Mouse (Mus musculus) forebrain, embryonic 11.5 days (tissue): ENCODE data around the gene P4ha2. TPM values are rescaled to one million over a fixed set of nuclear protein-coding genes. Genes with fewer than 3 reads are reported as not detected.

Experiments used
- ATAC-seq: fragments of 200-750 bp; cut with Nextera tagmentation; replicated peaks from 2 replicates; pipeline ENCODE4 v1.8.0; 2017; ENCODE audit warnings: moderate TSS enrichment; ENCODE audit not compliant: low FRiP score
- DNase-seq: peaks from one replicate; pipeline ENCODE4 v3.0.0-alpha.2; 2017; ENCODE audit warnings: low spot score
- H3K27ac ChIP-seq: fragments of 300-500 bp; sonication (generic); 2 replicates; pipeline ENCODE4 v1.5.1; 2014; ENCODE audit warnings: low read depth, low read length
- H3K27me3 ChIP-seq: fragments of 300-500 bp; sonication (generic); 2 replicates; pipeline ENCODE4 v1.6.1; 2014; ENCODE audit warnings: mild to moderate bottlenecking, low read length, mixed read lengths; ENCODE audit not compliant: control insufficient read depth, insufficient read depth
- H3K36me3 ChIP-seq: fragments of 300-500 bp; sonication (generic); 2 replicates; pipeline ENCODE4 v1.6.1; 2014; ENCODE audit warnings: mild to moderate bottlenecking, low read length, moderate library complexity, mixed read lengths; ENCODE audit not compliant: control insufficient read depth, insufficient read depth
- H3K4me1 ChIP-seq: fragments of 300-500 bp; sonication (generic); replicated peaks from 2 replicates; pipeline ENCODE4 v1.6.1; 2014; ENCODE audit warnings: low read length, mixed read lengths; ENCODE audit not compliant: control insufficient read depth, insufficient read depth
- H3K4me2 ChIP-seq: fragments of 300-500 bp; sonication (generic); 2 replicates; pipeline ENCODE4 v1.6.1; 2014; ENCODE audit warnings: low read depth, mild to moderate bottlenecking, low read length, moderate library complexity, mixed read lengths; ENCODE audit not compliant: severe bottlenecking
- H3K4me3 ChIP-seq: fragments of 300-500 bp; sonication (generic); 2 replicates; pipeline ENCODE4 v1.5.1; 2014; ENCODE audit warnings: low read depth, low read length
- H3K9ac ChIP-seq: fragments of 300-500 bp; sonication (generic); 2 replicates; pipeline ENCODE4 v1.6.1; 2014; ENCODE audit warnings: low read length
- H3K9me3 ChIP-seq: fragments of 300-500 bp; sonication (generic); 2 replicates; pipeline ENCODE4 v1.6.1; 2016; ENCODE audit warnings: low read length, mixed read lengths; ENCODE audit not compliant: control insufficient read depth
- WGBS: fragments of 180-500 bp; shearing (Covaris S2); extraction: QIAGEN DNeasy Blood & Tissue Kit; methylation state at CpG from one replicate; pipeline ENCODE4 v1.1.7; 2014; 5-methylcytosine and 5-hydroxymethylcytosine counted together
- polyA plus RNA-seq: library from polyadenylated mRNA; unstranded; fragments of >200 nt; fragmentation: Nextera tagmentation; extraction: Ambion mirVana; gene quantifications from 2 replicates; pipeline ENCODE4 v1.2.1, GENCODE M21; 2014

P4ha2 gene
- polyA plus RNA-seq, 1 experiment from 2014 or later: 16.4 TPM

GRCm38 (mm10) chr11:54169432-54170295, 69.8 kb downstream of the P4ha2 start:
- peak; percentile 16 for DNase-seq
- no peak overlapping the region for H3K9ac ChIP-seq

DNA sequence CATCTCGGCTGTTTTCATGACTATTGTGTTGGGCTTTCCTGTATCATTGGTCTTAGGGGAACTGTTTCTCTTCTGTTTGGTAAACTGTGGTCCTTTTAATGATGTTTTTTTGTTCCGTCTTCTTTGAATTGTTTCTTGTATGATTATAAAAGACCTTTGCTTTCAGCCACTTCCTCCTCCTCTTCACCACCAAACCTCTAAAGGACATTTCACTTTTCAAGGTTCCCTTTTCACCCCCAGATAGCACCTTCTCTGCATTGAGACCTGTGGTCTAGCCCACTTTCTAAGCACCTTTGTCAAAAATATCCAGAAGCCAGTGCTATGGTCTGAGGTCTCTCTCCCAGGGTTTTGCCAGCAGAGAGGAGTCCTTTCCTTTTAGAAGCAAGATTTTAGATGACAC, 71.3 kb downstream of the P4ha2 start:
- WGBS: 86% methylated on average over 2 of the region's 2 CpGs
- Histone ChIP-seq H3K36me3 (no peaks in the 10 kb centered on the region), H3K27ac (no peak overlapping the region), H3K4me3 (no peak overlapping the region), H3K9ac (no peak overlapping the region), H3K4me1 (no peaks in the 10 kb centered on the region), H3K4me2 (no peak overlapping the region), H3K27me3 (no peaks in the 10 kb centered on the region), H3K9me3 (no peaks in the 10 kb centered on the region)
- no peak for DNase-seq
- ATAC-seq: no peak

More at GRCm38 (mm10) chr11:54169432-54170295, 69.8 kb downstream of the P4ha2 start:
- H3K4me3 ChIP-seq: no peak overlapping the region
- H3K4me1 ChIP-seq: no peaks in the 10 kb centered on the region
- WGBS: 75% methylated on average over 3 of the region's 3 CpGs
- no peak overlapping the region for H3K4me2 ChIP-seq
- ATAC-seq: no peak
- no peak overlapping the region for H3K27ac ChIP-seq
- H3K36me3 ChIP-seq: no peaks in the 10 kb centered on the region
- H3K27me3 ChIP-seq: no peaks in the 10 kb centered on the region
- H3K9me3 ChIP-seq: no peaks in the 10 kb centered on the region

DNA sequence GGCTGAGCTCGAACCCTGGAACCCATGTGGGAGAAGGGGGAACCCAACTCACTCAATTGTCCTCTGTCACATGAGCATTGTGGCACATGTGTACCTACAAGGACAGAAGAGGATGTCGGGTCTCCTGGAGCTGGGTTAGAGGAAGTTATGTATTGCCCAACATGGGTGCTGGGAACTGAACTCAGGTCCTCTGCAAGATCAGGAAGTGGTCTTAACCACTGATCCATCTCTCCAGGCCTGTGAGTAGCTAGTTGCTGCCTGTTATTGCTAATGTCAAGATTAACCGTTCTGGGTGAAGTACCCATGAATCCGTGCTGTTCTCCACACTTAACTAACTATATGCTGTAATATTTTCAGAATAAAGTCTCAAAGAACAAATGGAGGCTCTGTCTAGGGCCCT, 74.3 kb downstream of the P4ha2 start:
- Histone ChIP-seq H3K4me3 (no peak overlapping the region), H3K36me3 (no peaks in the 10 kb centered on the region), H3K4me1 (no peaks in the 10 kb centered on the region), H3K4me2 (no peak overlapping the region), H3K9me3 (no peaks in the 10 kb centered on the region), H3K27ac (no peak overlapping the region), H3K27me3 (no peaks in the 10 kb centered on the region), H3K9ac (no peak overlapping the region)
- ATAC-seq: no peak
- DNase-seq: no peak
- 92% methylated on average over 4 of the region's 4 CpGs for WGBS

GRCm38 (mm10) chr11:54174877-54175276, 75.0 kb downstream of the P4ha2 start:
- DNase-seq (no peak), ATAC-seq (no peak)
- Histone ChIP-seq H3K36me3 (no peaks in the 10 kb centered on the region), H3K4me1 (no peaks in the 10 kb centered on the region), H3K27me3 (no peaks in the 10 kb centered on the region), H3K4me2 (no peak overlapping the region), H3K9ac (no peak overlapping the region), H3K9me3 (no peaks in the 10 kb centered on the region), H3K27ac (no peak overlapping the region), H3K4me3 (no peak overlapping the region)
- 64% methylated on average over 2 of the region's 2 CpGs for WGBS

Other genes with a start within 250 kb of the P4ha2 start
- gene Gm12216, start 240.8 kb upstream of the P4ha2 start, polyA plus RNA-seq: not detected in 2 replicates
- gene Slc22a5, start 208.4 kb upstream of the P4ha2 start, polyA plus RNA-seq: 7.1 TPM in 2 replicates
- gene Slc22a21, start 119.8 kb upstream of the P4ha2 start, polyA plus RNA-seq: 2.3 and 3.5 TPM in 2 replicates
- 1.8 and 2.7 TPM in 2 replicates for gene Slc22a4, start 72.0 kb upstream of the P4ha2 start, polyA plus RNA-seq
- gene Pdlim4, start 31.1 kb upstream of the P4ha2 start, polyA plus RNA-seq: 45.3 and 48.6 TPM in 2 replicates
- not detected in 2 replicates for gene Csf2, start 149.6 kb downstream of the P4ha2 start, polyA plus RNA-seq
- gene Il3, start 167.2 kb downstream of the P4ha2 start, polyA plus RNA-seq: not detected in 2 replicates
- 16.7 and 17.9 TPM in 2 replicates for gene Acsl6, start 203.7 kb downstream of the P4ha2 start, polyA plus RNA-seq